Mouse (Mus musculus) CH12.LX (cell line): ENCODE measurements around the gene Micall2. TPM values are rescaled to one million over a fixed set of nuclear protein-coding genes. Genes with fewer than 3 reads are reported as not detected.

ENCODE experiments used
- DNase-seq: peaks from one replicate; pipeline ENCODE4 v3.0.0-alpha.2; 2013; ENCODE audit errors: extremely low read depth
- H3K27ac ChIP-seq: 2 replicates; pipeline ENCODE4 v1.5.1; 2012; ENCODE audit warnings: low read depth, mild to moderate bottlenecking, control low read depth, moderate library complexity; ENCODE audit not compliant: insufficient read depth
- H3K27me3 ChIP-seq: replicated peaks from 2 replicates; pipeline ENCODE3; 2012; ENCODE audit warnings: inconsistent platforms
- H3K36me3 ChIP-seq, 2 experiments: replicated peaks in 1 of 2; 2 replicates each; pipeline versions ENCODE3 to v1.6.1; 2012; ENCODE audit warnings: inconsistent platforms in 1 of 2, low read length in 1 of 2, mild to moderate bottlenecking in 1 of 2, mixed read lengths in 1 of 2, moderate library complexity in 1 of 2; ENCODE audit not compliant: control insufficient read depth in 1 of 2, insufficient read depth in 1 of 2
- H3K4me1 ChIP-seq, 2 experiments: 2 replicates each; pipeline ENCODE4 v1.6.1; 2012; ENCODE audit warnings: inconsistent platforms in 1 of 2, moderate library complexity in 1 of 2; ENCODE audit not compliant: insufficient read depth in 2 of 2, control insufficient read depth in 1 of 2
- H3K4me2 ChIP-seq: 2 replicates; pipeline ENCODE4 v1.6.1; 2012; ENCODE audit warnings: low read depth, mild to moderate bottlenecking, control low read depth; ENCODE audit not compliant: poor library complexity, insufficient read depth, severe bottlenecking
- H3K4me3 ChIP-seq, 3 experiments: fragments of 150-350 bp in 1 of 3; sonication (generic) in 1 of 3; replicated peaks in 1 of 3; 2 replicates each; pipeline versions ENCODE3 to v1.5.1; 2011 to 2012; ENCODE audit warnings: low read depth in 2 of 3, low read length in 2 of 3, mild to moderate bottlenecking in 2 of 3, moderate library complexity in 2 of 3, control low read depth in 1 of 3, improper control_type of control experiment in 1 of 3, inconsistent platforms in 1 of 3, mixed read lengths in 1 of 3; ENCODE audit not compliant: poor library complexity in 1 of 3
- H3K79me2 ChIP-seq: replicated peaks from 2 replicates; pipeline ENCODE4 v1.6.1; 2012; ENCODE audit warnings: mild to moderate bottlenecking, moderate library complexity; ENCODE audit not compliant: control insufficient read depth, poor library complexity, insufficient read depth, severe bottlenecking; ENCODE audit errors: extremely low read depth
- H3K9ac ChIP-seq: 2 replicates; pipeline ENCODE4 v1.6.1; 2012; ENCODE audit warnings: low read depth, mild to moderate bottlenecking, control low read depth, moderate library complexity; ENCODE audit not compliant: insufficient read depth
- H3K9me3 ChIP-seq: replicated peaks from 2 replicates; pipeline ENCODE3; 2012; ENCODE audit warnings: low read length, inconsistent platforms, mixed read lengths
- E2F4 ChIP-seq: IDR thresholded peaks from 2 replicates; pipeline ENCODE4 v1.6.1; 2011; ENCODE audit warnings: low read depth, low read length, improper control_type of control experiment; ENCODE audit not compliant: insufficient replicate concordance
- ELF1 ChIP-seq: IDR thresholded peaks from 2 replicates; pipeline ENCODE4 v1.6.1; 2014; ENCODE audit warnings: low read depth, mild to moderate bottlenecking, inconsistent platforms, low read length, improper control_type of control experiment
- NRF1 ChIP-seq: IDR thresholded peaks from 2 replicates; pipeline ENCODE4 v1.6.1; 2014; ENCODE audit warnings: low read depth, mild to moderate bottlenecking, inconsistent platforms, low read length, improper control_type of control experiment, moderate library complexity
- RCOR1 ChIP-seq: conservative IDR thresholded peaks from 2 replicates; pipeline ENCODE4 v1.6.1; 2012; ENCODE audit warnings: low read depth, mild to moderate bottlenecking, inconsistent platforms, low read length, improper control_type of control experiment
- TBP ChIP-seq: conservative IDR thresholded peaks from 2 replicates; pipeline ENCODE4 v1.6.1; 2011; ENCODE audit warnings: low read depth, low read length, improper control_type of control experiment
- ZC3H11A ChIP-seq: IDR thresholded peaks from 2 replicates; pipeline ENCODE4 v1.6.1; 2012; ENCODE audit warnings: low read depth, mild to moderate bottlenecking, inconsistent platforms, low read length, improper control_type of control experiment
- ZKSCAN1 ChIP-seq: IDR thresholded peaks from 2 replicates; pipeline ENCODE4 v1.6.1; 2012; ENCODE audit warnings: low read depth, inconsistent platforms, low read length, improper control_type of control experiment, borderline replicate concordance
- ZNF384 ChIP-seq: IDR thresholded peaks from 2 replicates; pipeline ENCODE4 v1.6.1; 2012; ENCODE audit warnings: low read depth, low read length, improper control_type of control experiment, inconsistent platforms
- dilution Hi-C: fragments of 300-500 bp; cut with MboI; formaldehyde crosslinking; loops from 2 replicates; pipeline ENCODE4 v1.14.3; 2020; ENCODE audit warnings: low sequenced_read_pairs; ENCODE audit not compliant: extremely low pct_unique_long_range_greater_than_20kb, extremely low pct_ligation_motif_present
- in situ Hi-C: fragments of 300-500 bp; cut with MboI; formaldehyde crosslinking; loops from 3 replicates; pipeline ENCODE4 v1.14.3; 2019; ENCODE audit warnings: low sequenced_read_pairs, low pct_ligation_motif_present, low pct_unique_long_range_greater_than_20kb, mixed read lengths
- polyA plus RNA-seq: library from polyadenylated mRNA; unstranded; fragments of >175 nt; gene quantifications from 2 replicates; pipeline ENCODE4 v1.2.1, GENCODE M21; 2012; ENCODE audit warnings: low read depth; ENCODE audit not compliant: insufficient read length
- total RNA-seq, 2 experiments: library from RNA; depleted of rRNA; stranded (reverse); fragments of 300-350 nt in 1 of 2; fragments of >200 nt in 1 of 2; gene quantifications; 2 replicates each; pipeline ENCODE4 v1.2.3; 2012 to 2014

Gene Micall2
- total and polyA plus RNA-seq, 3 experiments, result 1.3 to 3.0 (median 1.7) TPM

- peaks cover 58% of the 10 kb centered on the region for H3K27me3 ChIP-seq
- no peak for DNase-seq
Measured at GRCm38 (mm10) chr5:139661713-139662112, 74.4 kb downstream of the Micall2 start.

GRCm38 (mm10) chr5:139659307-139659706 is 76.8 kb downstream of the Micall2 start:
- H3K9me3 ChIP-seq, result peaks cover 3% of the 10 kb centered on the region
- dilution Hi-C loops, result no loop called here
- in situ Hi-C loops, result no loop called here
- no peaks in the 10 kb centered on the region for H3K36me3 ChIP-seq
- TF ChIP-seq ZKSCAN1 (no peak), ELF1 (no peak), RCOR1 (no peak), TBP (no peak), ZNF384 (no peak)
- no peak overlapping the region for H3K27ac ChIP-seq
- no peaks in the 10 kb centered on the region for H3K79me2 ChIP-seq
- H3K9ac ChIP-seq, result no peak overlapping the region
- no peaks in the 10 kb centered on the region for H3K4me1 ChIP-seq
- no peak for DNase-seq
- H3K4me2 ChIP-seq, result no peak overlapping the region
- H3K4me3 ChIP-seq, result no peak overlapping the region
- H3K27me3 ChIP-seq, result peaks cover 68% of the 10 kb centered on the region

More at GRCm38 (mm10) chr5:139661713-139662112, 74.4 kb downstream of the Micall2 start:
- Histone ChIP-seq H3K36me3 (no peaks in the 10 kb centered on the region), H3K9me3 (peaks cover 3% of the 10 kb centered on the region), H3K79me2 (no peaks in the 10 kb centered on the region), H3K27ac (no peak overlapping the region), H3K4me3 (no peak overlapping the region), H3K4me1 (peaks cover 0 to 3% of the 10 kb centered on the region in 2 experiments; a peak in 2 of 4 replicates), H3K4me2 (no peak overlapping the region), H3K9ac (no peak overlapping the region)
- in situ Hi-C loops, result no loop called here
- dilution Hi-C loops, result no loop called here
- peak; percentile 62 for TF ChIP-seq NRF1
- no peak for TF ChIP-seq E2F4

- no peak for TF ChIP-seq ZC3H11A
- TF ChIP-seq ZKSCAN1, result no peak
- dilution Hi-C loops (no loop called here), in situ Hi-C loops (no loop called here)
- H3K27me3 ChIP-seq, result peaks cover 68% of the 10 kb centered on the region
- no peak overlapping the region for H3K9ac ChIP-seq
- no peaks in the 10 kb centered on the region for H3K79me2 ChIP-seq
- H3K9me3 ChIP-seq, result peaks cover 3% of the 10 kb centered on the region
- no peak overlapping the region for H3K4me2 ChIP-seq
- H3K4me3 ChIP-seq, result no peak overlapping the region
- H3K4me1 ChIP-seq, result no peaks in the 10 kb centered on the region
- no peak overlapping the region for H3K27ac ChIP-seq
- H3K36me3 ChIP-seq, result no peaks in the 10 kb centered on the region
- no peak for DNase-seq
Measured at GRCm38 (mm10) chr5:139658865-139659264, 77.3 kb downstream of the Micall2 start.
